Mouse (Mus musculus) hindbrain, embryonic 15.5 days (tissue): Measurements from ENCODE around the gene Gm20388. TPM values are rescaled to one million over a fixed set of nuclear protein-coding genes. Genes with fewer than 3 reads are reported as not detected.
A peak's percentile ranks its signal among the peaks of the same experiment; 100 is the strongest.

Source experiments
- ATAC-seq: fragments of 200-750 bp; cut with Nextera tagmentation; 2 replicates; pipeline ENCODE4 v1.8.0; 2017; ENCODE audit warnings: low read depth, moderate number of reproducible peaks, moderate TSS enrichment; ENCODE audit not compliant: low FRiP score
- H3K27ac ChIP-seq: fragments of 300-500 bp; sonication (generic); replicated peaks from 2 replicates; pipeline ENCODE4 v1.5.1; 2015; ENCODE audit warnings: mild to moderate bottlenecking, inconsistent platforms
- H3K27me3 ChIP-seq: fragments of 300-500 bp; sonication (generic); 2 replicates; pipeline ENCODE4 v1.6.1; 2015; ENCODE audit warnings: control low read depth, inconsistent platforms
- H3K36me3 ChIP-seq: fragments of 300-500 bp; sonication (generic); 2 replicates; pipeline ENCODE4 v1.6.1; 2015; ENCODE audit warnings: control low read depth, inconsistent platforms
- H3K4me1 ChIP-seq: fragments of 300-500 bp; sonication (generic); replicated peaks from 2 replicates; pipeline ENCODE4 v1.6.1; 2015; ENCODE audit warnings: control low read depth, inconsistent platforms
- H3K4me2 ChIP-seq: fragments of 300-500 bp; sonication (generic); 2 replicates; pipeline ENCODE4 v1.6.1; 2015; ENCODE audit warnings: moderate library complexity, mild to moderate bottlenecking, inconsistent platforms
- H3K4me3 ChIP-seq: fragments of 300-500 bp; sonication (generic); 2 replicates; pipeline ENCODE4 v1.5.1; 2015; ENCODE audit warnings: mild to moderate bottlenecking, inconsistent platforms
- H3K9ac ChIP-seq: fragments of 300-500 bp; sonication (generic); 2 replicates; pipeline ENCODE4 v1.6.1; 2015; ENCODE audit warnings: inconsistent platforms
- H3K9me3 ChIP-seq: fragments of 300-500 bp; sonication (generic); 2 replicates; pipeline ENCODE4 v1.6.1; 2016; ENCODE audit warnings: control low read depth, inconsistent platforms
- WGBS: fragments of 180-500 bp; shearing (Covaris S2); methylation state at CpG from one replicate; pipeline ENCODE4 v1.1.7; 2015; 5-methylcytosine and 5-hydroxymethylcytosine counted together
- polyA plus RNA-seq: library from polyadenylated mRNA; unstranded; fragments of >200 nt; fragmentation: Nextera tagmentation; extraction: Ambion mirVana; gene quantifications from 2 replicates; pipeline ENCODE4 v1.2.1, GENCODE M21; 2015

Gene Gm20388
- polyA plus RNA-seq, 1 experiment from 2014 or later, result 5.4 TPM

- WGBS, result 48% methylated on average over 4 of the region's 4 CpGs
These were observed 3821.7 kb downstream of the Gm20388 start for GRCm38 (mm10) chr8:123732332-123732731.

GRCm38 (mm10) chr8:123734486-123734885, 3823.8 kb downstream of the Gm20388 start:
- WGBS, result 75% methylated on average over 8 of the region's 8 CpGs
- no peak for ATAC-seq

More at GRCm38 (mm10) chr8:123732332-123732731, 3821.7 kb downstream of the Gm20388 start:
- ATAC-seq, result no peak
- no peak overlapping the region for H3K4me3 ChIP-seq
- H3K9me3 ChIP-seq, result no peaks in the 10 kb centered on the region
- H3K9ac ChIP-seq, result no peak overlapping the region
- H3K27ac ChIP-seq, result no peak overlapping the region
- no peaks in the 10 kb centered on the region; the same call in 1 of the 2 replicates for H3K27me3 ChIP-seq
- H3K36me3 ChIP-seq, result no peaks in the 10 kb centered on the region
- H3K4me1 ChIP-seq, result peaks cover 32% of the 10 kb centered on the region
- H3K4me2 ChIP-seq, result no peak overlapping the region

GRCm38 (mm10) chr8:123736974-123737373, 3826.3 kb downstream of the Gm20388 start:
- Histone ChIP-seq H3K27ac (no peak overlapping the region), H3K9ac (no peak overlapping the region), H3K4me2 (no peak overlapping the region), H3K9me3 (no peaks in the 10 kb centered on the region), H3K4me3 (no peak overlapping the region), H3K36me3 (no peaks in the 10 kb centered on the region), H3K4me1 (peaks cover 8% of the 10 kb centered on the region; the same call in 1 of the 2 replicates), H3K27me3 (no peaks in the 10 kb centered on the region)
- no peak for ATAC-seq
- 80% methylated on average over 9 of the region's 9 CpGs for WGBS

More at GRCm38 (mm10) chr8:123734486-123734885, 3823.8 kb downstream of the Gm20388 start:
- Histone ChIP-seq H3K4me2 (no peak overlapping the region), H3K36me3 (no peaks in the 10 kb centered on the region), H3K27ac (no peak overlapping the region), H3K9ac (no peak overlapping the region), H3K27me3 (no peaks in the 10 kb centered on the region; the same call in 1 of the 2 replicates), H3K9me3 (no peaks in the 10 kb centered on the region), H3K4me1 (peaks cover 19% of the 10 kb centered on the region), H3K4me3 (no peak overlapping the region)

- Histone ChIP-seq H3K27me3 (no peaks in the 10 kb centered on the region), H3K36me3 (no peaks in the 10 kb centered on the region), H3K9me3 (no peaks in the 10 kb centered on the region), H3K9ac (no peak overlapping the region), H3K4me1 (0 out of 2 replicates have a peak, but pooled peaks cover 5% of the 10 kb centered on the region), H3K4me3 (no peak overlapping the region), H3K27ac (no peak overlapping the region), H3K4me2 (no peak overlapping the region)
- WGBS, result 82% methylated on average over 4 of the region's 4 CpGs
- no peak for ATAC-seq
These were observed 3829.6 kb downstream of the Gm20388 start for GRCm38 (mm10) chr8:123740263-123740662.

- H3K27ac ChIP-seq, result no peak overlapping the region
- 0 out of 2 replicates have a peak, but pooled peaks cover 5% of the 10 kb centered on the region for H3K4me1 ChIP-seq
- H3K9ac ChIP-seq, result no peak overlapping the region
- H3K27me3 ChIP-seq, result no peaks in the 10 kb centered on the region
- WGBS, result 37% methylated on average over 9 of the region's 9 CpGs
- H3K4me2 ChIP-seq, result no peak overlapping the region
- H3K4me3 ChIP-seq, result no peak overlapping the region
- ATAC-seq, result no peak
- H3K9me3 ChIP-seq, result no peaks in the 10 kb centered on the region
- H3K36me3 ChIP-seq, result no peaks in the 10 kb centered on the region
These were observed 3830.6 kb downstream of the Gm20388 start for GRCm38 (mm10) chr8:123741232-123741631.

GRCm38 (mm10) chr8:123746488-123746887, 3835.8 kb downstream of the Gm20388 start:
- H3K4me1 ChIP-seq, result peaks cover 6% of the 10 kb centered on the region; the same call in 1 of the 2 replicates
- H3K36me3 ChIP-seq, result no peaks in the 10 kb centered on the region
- no peak overlapping the region for H3K4me3 ChIP-seq
- H3K9me3 ChIP-seq, result no peaks in the 10 kb centered on the region
- no peak for ATAC-seq
- no peak overlapping the region for H3K9ac ChIP-seq
- H3K27me3 ChIP-seq, result no peaks in the 10 kb centered on the region
- H3K4me2 ChIP-seq, result no peak overlapping the region
- WGBS, result 96% methylated on average over 4 of the region's 4 CpGs
- no peak overlapping the region for H3K27ac ChIP-seq

GRCm38 (mm10) chr8:123747772-123748171, 3837.1 kb downstream of the Gm20388 start:
- ATAC-seq, result peak; percentile 48; the same call in 1 of the 2 replicates

GRCm38 (mm10) chr8:123750171-123750693, 3839.6 kb downstream of the Gm20388 start:
- no peak overlapping the region for H3K27ac ChIP-seq
- H3K4me1 ChIP-seq, result peaks cover 26% of the 10 kb centered on the region
- H3K4me2 ChIP-seq, result no peak overlapping the region
- H3K9ac ChIP-seq, result no peak overlapping the region
- 80% methylated on average over 5 of the region's 5 CpGs for WGBS
- no peak overlapping the region for H3K4me3 ChIP-seq
- ATAC-seq, result no peak
- no peaks in the 10 kb centered on the region for H3K27me3 ChIP-seq
- no peaks in the 10 kb centered on the region for H3K36me3 ChIP-seq
- H3K9me3 ChIP-seq, result no peaks in the 10 kb centered on the region

More at GRCm38 (mm10) chr8:123747772-123748171, 3837.1 kb downstream of the Gm20388 start:
- whole genome bisulfite sequencing, result 37% methylated on average over 5 of the region's 5 CpGs
- H3K27me3 ChIP-seq, result no peaks in the 10 kb centered on the region
- peaks cover 10% of the 10 kb centered on the region for H3K4me1 ChIP-seq
- no peak overlapping the region for H3K9ac ChIP-seq
- no peak overlapping the region for H3K4me2 ChIP-seq
- H3K4me3 ChIP-seq, result no peak overlapping the region
- no peaks in the 10 kb centered on the region for H3K36me3 ChIP-seq
- no peaks in the 10 kb centered on the region for H3K9me3 ChIP-seq
- no peak overlapping the region for H3K27ac ChIP-seq

GRCm38 (mm10) chr8:123752773-123753468, 3842.3 kb downstream of the Gm20388 start:
- Histone ChIP-seq H3K36me3 (no peaks in the 10 kb centered on the region), H3K27me3 (no peaks in the 10 kb centered on the region), H3K9ac (no peak overlapping the region), H3K4me3 (no peak overlapping the region), H3K9me3 (no peaks in the 10 kb centered on the region), H3K4me2 (no peak overlapping the region; the same call in 1 of the 2 replicates), H3K27ac (0 out of 2 replicates have a peak overlapping the region, but pooled peaks have one; percentile 35), H3K4me1 (peaks cover 24% of the 10 kb centered on the region)
- 47% methylated on average over 13 of the region's 13 CpGs for WGBS
- peak; percentile 60; the same call in 1 of the 2 replicates for ATAC-seq

GRCm38 (mm10) chr8:123753604-123754375, 3843.1 kb downstream of the Gm20388 start:
- Histone ChIP-seq H3K36me3 (no peaks in the 10 kb centered on the region), H3K4me3 (no peak overlapping the region), H3K9ac (no peak overlapping the region), H3K4me1 (peaks cover 20% of the 10 kb centered on the region), H3K4me2 (peak overlapping the region; percentile 28), H3K9me3 (no peaks in the 10 kb centered on the region), H3K27me3 (no peaks in the 10 kb centered on the region), H3K27ac (peak overlapping the region; percentile 15; the same call in 1 of the 2 replicates)
- 5% methylated on average over 18 of the region's 18 CpGs for WGBS
- ATAC-seq, result no peak

- ATAC-seq, result no peak
- H3K27ac ChIP-seq, result no peak overlapping the region
- H3K9ac ChIP-seq, result no peak overlapping the region
- no peaks in the 10 kb centered on the region for H3K9me3 ChIP-seq
- H3K36me3 ChIP-seq, result no peaks in the 10 kb centered on the region
- H3K4me3 ChIP-seq, result no peak overlapping the region
- peak overlapping the region; percentile 28; the same call in 1 of the 2 replicates for H3K4me2 ChIP-seq
- peaks cover 22% of the 10 kb centered on the region for H3K4me1 ChIP-seq
- H3K27me3 ChIP-seq, result no peaks in the 10 kb centered on the region
- WGBS, result 69% methylated on average over 13 of the region's 13 CpGs
These were observed 3844.1 kb downstream of the Gm20388 start for GRCm38 (mm10) chr8:123754538-123755431.
